Mouse (Mus musculus) layer of hippocampus, postnatal 25 days (tissue): ENCODE measurements around the gene Met. TPM values are rescaled to one million over a fixed set of nuclear protein-coding genes. Genes with fewer than 3 reads are reported as not detected.

Experiments used
- DNase-seq, 2 experiments: peaks; one replicate each; pipeline ENCODE4 v3.0.0; 2022; ENCODE audit warnings: mixed read lengths in 2 of 2, low spot score in 1 of 2; ENCODE audit errors: extremely low spot score in 1 of 2
- total RNA-seq, 2 experiments: library from RNA; stranded (reverse); gene quantifications; 2 replicates each; pipeline ENCODE4 v1.2.3; 2021

Gene Met
- total RNA-seq, 2 experiments from 2014 or later: 3.6 to 4.8 TPM

GRCm38 (mm10) chr6:17595712-17596462, 132.3 kb downstream of the Met start:
- no peak for DNase-seq

- no peak for DNase-seq
Measured at GRCm38 (mm10) chr6:17599373-17599772, 135.8 kb downstream of the Met start.

GRCm38 (mm10) chr6:17601526-17601925, 137.9 kb downstream of the Met start:
- no peak for DNase-seq

- DNase-seq: no peak
Measured at GRCm38 (mm10) chr6:17606915-17607314, 143.3 kb downstream of the Met start.

GRCm38 (mm10) chr6:17611352-17612010, 147.9 kb downstream of the Met start:
- DNase-seq: no peak

- no peak for DNase-seq
Measured at GRCm38 (mm10) chr6:17612652-17613051, 149.1 kb downstream of the Met start.

GRCm38 (mm10) chr6:17620823-17621222, 157.2 kb downstream of the Met start:
- no peak for DNase-seq

- DNase-seq: no peak
Measured at GRCm38 (mm10) chr6:17621436-17621835, 157.8 kb downstream of the Met start.

Other genes starting within 250 kb of the Met start
- 10 to 100 TPM; 22.7 to 23.6 TPM for gene Cav2, start 182.6 kb upstream of the Met start, total RNA-seq
- 10 to 100 TPM; 26.4 to 31.8 TPM for gene Cav1, start 157.5 kb upstream of the Met start, total RNA-seq
- 100 to 1,000 TPM; 314 to 316 TPM for gene Capza2, start 172.4 kb downstream of the Met start, total RNA-seq
- 10 to 100 TPM; 38.9 to 50.3 TPM for gene St7, start 229.1 kb downstream of the Met start, total RNA-seq